Mouse (Mus musculus) erythroblast, embryonic 14.5 days (primary cell): ENCODE results near the gene L1cam. TPM values are rescaled to one million over a fixed set of nuclear protein-coding genes. Genes with fewer than 3 reads are reported as not detected.
A peak's percentile ranks its signal among the peaks of the same experiment; 100 is the strongest.

Source experiments
- H3K27me3 ChIP-seq: 2 replicates; pipeline ENCODE4 v1.6.1; 2012; ENCODE audit warnings: inconsistent platforms; ENCODE audit not compliant: control insufficient read depth
- H3K36me3 ChIP-seq: 2 replicates; pipeline ENCODE4 v1.6.1; 2012; ENCODE audit warnings: mild to moderate bottlenecking, inconsistent platforms; ENCODE audit not compliant: control insufficient read depth
- H3K4me1 ChIP-seq: 2 replicates; pipeline ENCODE4 v1.6.1; 2012; ENCODE audit warnings: inconsistent platforms; ENCODE audit not compliant: control insufficient read depth
- H3K4me3 ChIP-seq: replicated peaks from 2 replicates; pipeline ENCODE3; 2012; ENCODE audit warnings: moderate library complexity, mild to moderate bottlenecking, inconsistent platforms
- H3K9me3 ChIP-seq: 2 replicates; pipeline ENCODE4 v1.6.1; 2012; ENCODE audit warnings: low read length, inconsistent platforms, mixed read lengths; ENCODE audit not compliant: control insufficient read depth
- GATA1 ChIP-seq: IDR thresholded peaks from 2 replicates; pipeline ENCODE4 v1.6.1; 2012; ENCODE audit warnings: low read length, inconsistent platforms, mixed read lengths
- TAL1 ChIP-seq: IDR thresholded peaks from 3 replicates; pipeline ENCODE4 v1.6.1; 2012; ENCODE audit warnings: low read length, inconsistent platforms, mixed read lengths
- polyA plus RNA-seq: library from polyadenylated mRNA; stranded (reverse); fragments of >175 nt; gene quantifications from 2 replicates; pipeline ENCODE4 v1.2.3, GENCODE M21; 2012

L1cam gene
- polyA plus RNA-seq, 1 experiment: 0.09 TPM

DNA sequence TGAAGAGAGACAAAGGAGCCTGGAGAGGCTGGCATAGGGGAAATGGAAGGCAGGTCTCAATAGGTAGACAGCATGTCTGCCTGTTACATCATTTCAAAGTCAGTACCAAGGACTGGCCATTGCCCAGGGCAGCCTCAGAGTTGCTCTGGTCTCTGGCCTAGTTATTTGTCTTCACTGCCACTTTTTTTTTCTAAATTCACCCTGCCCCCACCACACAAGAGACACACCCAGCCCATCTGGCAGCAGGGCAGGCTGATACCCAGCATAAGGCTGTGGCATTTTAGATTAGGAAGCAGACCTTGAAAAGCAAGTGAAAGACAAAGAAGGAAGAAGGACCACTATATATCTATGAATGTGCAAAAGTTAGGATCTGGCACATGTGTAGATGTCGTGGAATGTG, 28.1 kb downstream of the L1cam start:
- Histone ChIP-seq H3K36me3 (no peaks in the 10 kb centered on the region), H3K9me3 (no peaks in the 10 kb centered on the region), H3K4me1 (peaks cover 29% of the 10 kb centered on the region), H3K4me3 (no peak overlapping the region), H3K27me3 (no peaks in the 10 kb centered on the region; the same call in 1 of the 2 replicates)
- peak; percentile 44; the same call in 1 of the 2 replicates for TF ChIP-seq GATA1
- peak; percentile 63 for TF ChIP-seq TAL1

DNA sequence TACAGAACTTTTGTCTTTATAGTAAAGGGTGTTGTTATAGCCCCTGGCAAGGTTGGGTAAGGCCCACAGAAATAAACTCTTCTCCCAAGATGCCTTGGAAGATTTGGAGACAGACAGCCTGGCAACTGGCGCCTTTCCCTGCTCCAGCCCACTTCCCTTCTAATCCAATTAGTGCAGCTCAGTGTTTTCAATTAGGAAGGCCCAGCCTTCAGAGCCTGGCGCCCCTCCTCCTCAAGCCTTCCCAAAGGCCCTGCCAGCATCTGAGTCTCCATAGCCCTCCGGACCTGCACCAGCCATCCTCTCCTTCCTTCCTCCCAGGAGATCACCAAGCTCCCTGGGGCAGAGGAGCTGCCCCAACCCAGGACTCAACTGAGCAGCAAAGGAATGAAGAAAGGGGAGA, 28.6 kb downstream of the L1cam start:
- Histone ChIP-seq H3K9me3 (no peaks in the 10 kb centered on the region; the same call in 1 of the 2 replicates), H3K36me3 (no peaks in the 10 kb centered on the region), H3K27me3 (peaks cover 2% of the 10 kb centered on the region; the same call in 1 of the 2 replicates), H3K4me1 (peaks cover 29% of the 10 kb centered on the region), H3K4me3 (no peak overlapping the region)
- TF ChIP-seq GATA1 (no peak), TAL1 (no peak)

DNA sequence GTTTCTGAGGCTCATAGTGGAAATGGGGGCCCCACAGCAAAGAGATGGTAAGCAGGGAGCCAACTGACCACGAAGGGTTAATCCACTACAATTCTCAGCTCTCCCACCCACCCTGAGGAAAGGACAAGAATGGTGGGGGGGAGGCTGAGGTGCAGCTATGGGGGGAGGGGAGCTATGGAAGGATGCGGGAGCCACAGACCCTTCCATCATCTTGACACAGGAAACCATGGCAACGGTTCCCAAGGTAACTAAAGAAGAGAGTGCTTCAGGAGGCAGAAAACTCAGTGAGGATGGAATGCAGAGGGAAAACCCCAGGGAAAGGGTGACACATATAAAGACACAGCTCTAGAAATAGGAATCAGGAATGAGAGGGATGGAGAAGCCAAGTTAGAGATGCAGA, 31.2 kb downstream of the L1cam start:
- H3K4me3 ChIP-seq: no peak overlapping the region
- H3K27me3 ChIP-seq: peaks cover 7% of the 10 kb centered on the region; the same call in 1 of the 2 replicates
- H3K36me3 ChIP-seq: no peaks in the 10 kb centered on the region
- H3K4me1 ChIP-seq: peaks cover 29% of the 10 kb centered on the region
- no peaks in the 10 kb centered on the region; the same call in 1 of the 2 replicates for H3K9me3 ChIP-seq
- TF ChIP-seq TAL1: no peak
- TF ChIP-seq GATA1: no peak

DNA sequence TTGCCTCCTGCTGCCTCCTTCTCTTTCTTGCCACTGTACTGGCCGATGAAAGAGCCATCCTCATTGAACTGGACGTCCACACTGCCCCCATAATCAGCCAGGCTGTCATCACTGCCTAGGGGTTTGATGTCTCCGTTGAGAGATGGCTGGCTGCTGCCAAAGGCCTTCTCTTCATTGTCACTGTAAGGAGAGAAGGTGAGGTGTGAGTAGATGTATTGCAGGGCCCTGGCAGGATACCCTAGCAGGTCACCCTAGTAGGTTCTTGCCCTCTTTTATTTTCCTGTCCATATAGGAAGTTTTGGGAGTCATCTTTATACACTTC, 40.9 kb downstream of the L1cam start:
- TF ChIP-seq TAL1: no peak
- TF ChIP-seq GATA1: no peak
- H3K4me1 ChIP-seq: no peaks in the 10 kb centered on the region
- peaks cover 2% of the 10 kb centered on the region; the same call in 1 of the 2 replicates for H3K27me3 ChIP-seq
- H3K36me3 ChIP-seq: no peaks in the 10 kb centered on the region
- H3K4me3 ChIP-seq: no peak overlapping the region
- no peaks in the 10 kb centered on the region; the same call in 1 of the 2 replicates for H3K9me3 ChIP-seq

DNA sequence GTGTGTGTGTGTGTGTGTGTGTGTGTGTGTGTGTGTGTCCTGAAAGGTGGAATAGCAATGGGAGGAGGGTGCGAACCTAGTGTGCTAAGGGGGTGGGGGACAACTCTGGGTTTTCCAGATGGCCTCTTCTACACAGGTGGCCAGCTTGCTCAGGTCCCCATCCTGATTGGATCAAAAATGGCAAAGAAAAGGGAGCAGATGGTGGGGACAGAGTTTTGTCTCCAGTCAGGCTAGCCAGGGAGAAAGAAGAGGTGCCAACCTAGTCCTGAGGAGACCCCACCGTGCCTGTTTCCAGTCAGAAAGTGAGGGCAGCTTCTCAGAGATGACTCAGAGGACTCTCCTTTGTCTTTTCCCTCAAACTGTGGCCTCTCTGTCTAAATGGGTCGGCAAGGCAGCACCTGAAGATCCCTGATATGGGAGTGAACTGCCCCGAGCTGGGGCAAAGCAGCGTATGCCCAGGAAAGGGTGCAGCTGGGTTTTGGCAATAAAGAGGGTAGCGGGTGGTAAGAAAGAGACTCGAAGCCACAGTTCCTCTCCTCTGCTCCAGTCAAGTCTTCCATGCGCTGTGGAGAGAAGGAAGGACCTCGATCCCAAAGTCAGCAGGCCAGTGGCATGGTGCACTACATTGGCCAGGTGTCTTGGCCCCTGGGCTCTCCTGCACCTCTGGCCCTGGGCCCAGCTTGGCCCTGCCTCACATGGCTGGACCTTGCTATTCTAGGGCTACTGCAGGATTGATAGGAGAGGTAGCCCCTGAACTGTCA, 41.4 kb downstream of the L1cam start:
- Histone ChIP-seq H3K36me3 (no peaks in the 10 kb centered on the region), H3K4me1 (no peaks in the 10 kb centered on the region), H3K27me3 (peaks cover 2% of the 10 kb centered on the region; the same call in 1 of the 2 replicates), H3K9me3 (no peaks in the 10 kb centered on the region; the same call in 1 of the 2 replicates), H3K4me3 (no peak overlapping the region)
- TF ChIP-seq GATA1: no peak
- no peak for TF ChIP-seq TAL1

DNA sequence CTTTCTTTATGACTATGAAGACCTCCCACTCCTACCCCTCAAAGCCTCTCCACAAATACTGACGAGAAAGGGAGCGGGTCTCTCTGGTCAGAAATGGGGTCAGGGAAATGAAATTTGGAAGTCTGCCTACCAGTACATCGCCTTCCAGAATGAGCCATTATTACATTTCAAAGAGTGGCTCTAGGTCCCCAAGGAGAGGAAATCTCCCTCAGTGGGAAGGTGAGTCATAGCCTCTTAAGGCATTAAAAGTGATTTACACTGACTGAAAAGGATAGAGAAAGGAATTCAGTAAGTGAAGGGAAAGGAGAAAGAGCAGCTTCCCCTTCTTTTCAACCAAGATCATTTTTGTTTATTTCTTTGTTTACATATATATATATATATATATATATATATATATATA, 59.2 kb downstream of the L1cam start:
- no peaks in the 10 kb centered on the region for H3K9me3 ChIP-seq
- TF ChIP-seq GATA1 (no peak), TAL1 (no peak)
- no peaks in the 10 kb centered on the region for H3K4me1 ChIP-seq
- H3K36me3 ChIP-seq: no peaks in the 10 kb centered on the region
- H3K27me3 ChIP-seq: no peaks in the 10 kb centered on the region; the same call in 1 of the 2 replicates
- H3K4me3 ChIP-seq: no peak overlapping the region

DNA sequence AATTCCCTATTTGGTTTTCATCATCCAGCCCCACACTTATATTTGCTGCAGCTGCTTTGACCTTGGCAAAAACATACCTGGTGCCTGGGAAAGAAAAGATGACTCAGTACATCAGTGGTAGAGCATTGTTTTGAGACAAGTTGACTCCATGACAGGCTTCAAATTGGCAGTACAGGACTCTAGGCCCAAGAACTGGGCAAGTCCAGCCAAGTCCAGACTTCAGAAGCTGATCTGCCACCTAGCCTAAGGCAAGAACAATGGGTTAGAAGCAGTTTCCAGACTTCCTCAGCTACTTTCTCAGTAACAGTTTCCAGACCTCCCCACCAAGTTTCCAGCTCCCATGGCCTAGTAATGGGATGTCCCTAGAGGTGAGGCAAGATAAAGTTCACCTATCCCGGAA, 60.2 kb downstream of the L1cam start:
- no peaks in the 10 kb centered on the region for H3K9me3 ChIP-seq
- TF ChIP-seq TAL1 (no peak), GATA1 (no peak)
- no peaks in the 10 kb centered on the region; the same call in 1 of the 2 replicates for H3K27me3 ChIP-seq
- no peak overlapping the region for H3K4me3 ChIP-seq
- no peaks in the 10 kb centered on the region for H3K36me3 ChIP-seq
- H3K4me1 ChIP-seq: no peaks in the 10 kb centered on the region

DNA sequence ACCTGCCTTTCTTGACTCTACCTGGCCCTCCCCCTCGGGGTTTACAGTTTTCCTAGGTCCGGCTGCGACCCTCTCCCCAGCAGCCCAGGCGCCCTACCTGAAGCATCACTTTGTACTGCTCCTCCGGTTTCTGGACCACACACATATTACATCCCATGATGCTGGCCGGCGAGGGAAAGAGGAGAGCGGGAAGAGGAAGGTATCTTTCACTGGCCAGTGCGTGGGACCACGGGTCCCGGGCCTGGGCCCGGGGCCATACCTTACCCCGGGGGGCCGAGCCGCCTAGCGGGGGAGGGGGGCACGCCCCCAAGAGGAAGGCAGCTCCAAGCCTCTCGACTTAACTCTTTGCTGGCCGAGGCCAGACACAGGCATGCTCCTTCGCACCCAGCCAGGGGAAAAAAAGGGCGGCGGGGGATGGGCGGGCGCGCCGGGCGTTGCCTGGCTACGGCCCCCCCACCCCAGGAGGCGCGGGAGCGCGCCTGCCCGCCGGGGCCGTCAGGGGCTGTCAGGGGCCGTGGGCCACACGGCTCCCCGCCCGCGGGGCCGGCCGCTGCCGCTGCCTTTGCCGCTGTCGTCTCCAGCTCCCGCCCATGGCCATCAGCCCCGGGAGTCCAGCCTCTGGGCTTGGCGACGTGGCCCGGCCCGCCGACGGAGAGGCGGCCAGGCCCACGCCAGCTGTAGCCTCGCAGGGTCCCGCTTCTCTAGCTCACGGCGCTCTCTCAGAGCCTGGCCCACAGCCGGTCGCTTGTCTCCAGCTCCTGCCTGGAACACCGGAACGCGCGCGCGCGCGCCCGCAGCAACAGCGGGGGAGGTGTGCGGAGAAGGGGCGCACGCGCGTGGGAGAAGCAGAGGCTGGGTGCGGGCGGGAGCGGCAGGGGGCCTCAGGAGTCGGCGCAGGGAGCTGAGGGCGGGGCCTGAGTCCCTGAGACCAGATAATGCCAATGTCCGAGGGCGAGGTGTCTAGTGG, 71.4 kb downstream of the L1cam start, which contains the start of gene Pdzd4:
TSS of gene Pdzd4 (minus strand) at position 785 of the 967 bp plus-strand sequence.
- Histone ChIP-seq H3K4me1 (0 out of 2 replicates have a peak, but pooled peaks cover 3% of the 10 kb centered on the region), H3K4me3 (peak within 1 kb of the TSS; percentile 28), H3K36me3 (no peaks in the 10 kb centered on the region), H3K27me3 (peaks cover 50% of the 10 kb centered on the region), H3K9me3 (peaks cover 14% of the 10 kb centered on the region)
- TF ChIP-seq TAL1: no peak
- no peak for TF ChIP-seq GATA1

DNA sequence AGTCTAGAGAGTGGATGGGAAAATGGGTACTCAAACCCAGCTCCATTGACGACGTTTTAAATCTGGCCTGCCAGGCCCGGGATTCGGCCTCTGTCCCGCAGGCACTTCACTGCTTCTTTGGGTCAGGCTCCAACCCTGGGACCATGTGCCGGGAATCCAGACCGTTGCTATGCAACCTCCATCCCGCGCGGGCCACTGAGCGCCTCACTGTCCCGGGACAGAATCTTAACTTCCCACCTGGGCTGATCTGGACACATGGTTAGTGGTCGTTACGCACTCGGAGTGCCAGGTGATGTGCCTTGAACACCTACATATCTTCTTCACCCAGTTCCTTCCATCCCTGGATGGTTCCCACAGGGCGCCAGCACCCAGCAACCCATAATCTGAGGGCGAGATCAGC, 72.2 kb downstream of the L1cam start:
- no peak for TF ChIP-seq GATA1
- no peak for TF ChIP-seq TAL1
- H3K27me3 ChIP-seq: peaks cover 50% of the 10 kb centered on the region
- H3K36me3 ChIP-seq: no peaks in the 10 kb centered on the region
- H3K4me3 ChIP-seq: no peak overlapping the region
- 0 out of 2 replicates have a peak, but pooled peaks cover 3% of the 10 kb centered on the region for H3K4me1 ChIP-seq
- peaks cover 14% of the 10 kb centered on the region for H3K9me3 ChIP-seq
